9 mouse cellular contexts compared by ENCODE assay signal in genomic region chr1:120964179-120964517, GRCm38 (mm10).
DNase-seq lines count a peak whose midpoint lies in the region; ATAC-seq and TF ChIP-seq lines count a peak whose summit lies in the region.
"Had no signal": no experiment of that assay in that cellular context is flagged by ENCODE, and none has a peak within 500 bp of the region (broad histone marks: within the 10 kb centered on the region; RNA-seq: fewer than 3 reads in every experiment).

No protein-coding gene starts in this region.

- DNase-seq in lung, postnatal 36 days = no peak
- DNase-seq in forebrain, postnatal 0 days = no peak
- no peak for DNase-seq in limb, embryonic 14.5 days (ENCODE audit: low spot score)
- no peak for DNase-seq in stomach, postnatal 0 days (ENCODE audit: low spot score)
- DNase-seq in cerebellum, adult 11 months = no peak
- no peak for DNase-seq in right cerebral cortex, adult 18-20 months

- no peak for TF ChIP-seq CTCF in forebrain, postnatal 0 days (IDR thresholded peaks at IDR 0.05; ENCODE audit: low read depth)
- TF ChIP-seq CTCF in stomach, postnatal 0 days (IDR thresholded peaks at IDR 0.05; ENCODE audit: low read depth) = no peak

- no peak overlapping the region for H3K9ac ChIP-seq in lung, embryonic 15.5 days
- no peak overlapping the region for H3K9ac ChIP-seq in forebrain, postnatal 0 days
- 0 out of 2 replicates have a peak overlapping the region, but pooled peaks have one; percentile 35 for H3K9ac ChIP-seq in limb, embryonic 14.5 days (ENCODE audit: low read depth, low read length, severe bottlenecking)
- H3K9ac ChIP-seq in stomach, postnatal 0 days (ENCODE audit: low read length) = no peak overlapping the region

- no peaks in the 10 kb centered on the region for H3K4me1 ChIP-seq in lung, embryonic 15.5 days
- no peaks in the 10 kb centered on the region for H3K4me1 ChIP-seq in forebrain, postnatal 0 days (ENCODE audit: insufficient read depth)
- no peaks in the 10 kb centered on the region for H3K4me1 ChIP-seq in limb, embryonic 14.5 days (ENCODE audit: control insufficient read depth, insufficient read depth, low read length)
- no peaks in the 10 kb centered on the region for H3K4me1 ChIP-seq in stomach, postnatal 0 days (replicated peaks; ENCODE audit: control insufficient read depth, insufficient read depth)
- H3K4me1 ChIP-seq: megakaryocyte, embryonic 14.5 days had no signal

- no peaks in the 10 kb centered on the region for H3K9me3 ChIP-seq in lung, embryonic 15.5 days
- no peaks in the 10 kb centered on the region for H3K9me3 ChIP-seq in forebrain, postnatal 0 days (ENCODE audit: low read length)
- no peaks in the 10 kb centered on the region for H3K9me3 ChIP-seq in limb, embryonic 14.5 days (ENCODE audit: control insufficient read depth, low read length)
- H3K9me3 ChIP-seq in stomach, postnatal 0 days (ENCODE audit: control insufficient read depth, low read length) = no peaks in the 10 kb centered on the region
- H3K9me3 ChIP-seq: megakaryocyte, embryonic 14.5 days had no signal

- no peaks in the 10 kb centered on the region for H3K27me3 ChIP-seq in lung, embryonic 15.5 days
- 0 out of 2 replicates have a peak, but pooled peaks cover 7% of the 10 kb centered on the region for H3K27me3 ChIP-seq in forebrain, postnatal 0 days (ENCODE audit: insufficient read depth, low read length)
- no peaks in the 10 kb centered on the region for H3K27me3 ChIP-seq in limb, embryonic 14.5 days (ENCODE audit: control insufficient read depth, insufficient read depth, low read length)
- H3K27me3 ChIP-seq in stomach, postnatal 0 days (ENCODE audit: control insufficient read depth, insufficient read depth, low read length) = no peaks in the 10 kb centered on the region
- H3K27me3 ChIP-seq: megakaryocyte, embryonic 14.5 days had no signal

- WGBS in lung, embryonic 15.5 days = 34% methylated on average over 17 of the region's 17 CpGs
- WGBS in forebrain, postnatal 0 days = 45% methylated on average over 17 of the region's 17 CpGs
- WGBS in limb, embryonic 14.5 days = 34% methylated on average over 17 of the region's 17 CpGs
- 37% methylated on average over 17 of the region's 17 CpGs for WGBS in stomach, postnatal 0 days

- H3K36me3 ChIP-seq in lung, embryonic 15.5 days = no peaks in the 10 kb centered on the region
- H3K36me3 ChIP-seq in forebrain, postnatal 0 days (ENCODE audit: insufficient read depth) = no peaks in the 10 kb centered on the region
- H3K36me3 ChIP-seq in limb, embryonic 14.5 days (ENCODE audit: control insufficient read depth, insufficient read depth, low read length) = no peaks in the 10 kb centered on the region
- H3K36me3 ChIP-seq in stomach, postnatal 0 days (ENCODE audit: control insufficient read depth, insufficient read depth, low read length) = no peaks in the 10 kb centered on the region

- peak overlapping the region; percentile 50 for H3K4me2 ChIP-seq in lung, embryonic 15.5 days
- H3K4me2 ChIP-seq in forebrain, postnatal 0 days (ENCODE audit: low read depth) = peak overlapping the region; percentile 42
- peak overlapping the region; percentile 53 for H3K4me2 ChIP-seq in limb, embryonic 14.5 days (replicated peaks; ENCODE audit: low read depth, low read length, severe bottlenecking)
- H3K4me2 ChIP-seq in stomach, postnatal 0 days (replicated peaks; ENCODE audit: low read depth) = peak overlapping the region; percentile 48

- TF ChIP-seq POLR2A in limb, embryonic 14.5 days (IDR thresholded peaks at IDR 0.05; ENCODE audit: borderline replicate concordance, extremely low read depth, insufficient read depth, insufficient read length) = no peak

- TF ChIP-seq EP300 in stomach, postnatal 0 days (optimal IDR thresholded peaks at IDR 0.05) = no peak

- peak; percentile 55; the same call in 1 of the 2 replicates for ATAC-seq in lung, embryonic 15.5 days (ENCODE audit: borderline replicate concordance, extremely low read depth, low FRiP score, low TSS enrichment)
- no peak for ATAC-seq in forebrain, postnatal 0 days
- peak; percentile 6; the same call in 1 of the 2 replicates for ATAC-seq in limb, embryonic 14.5 days (ENCODE audit: low FRiP score, low read depth)
- no peak for ATAC-seq in stomach, postnatal 0 days (ENCODE audit: low FRiP score, low TSS enrichment)
- ATAC-seq: Patski had no signal

- H3K4me3 ChIP-seq in lung, embryonic 15.5 days = peak overlapping the region; percentile 24
- H3K4me3 ChIP-seq in forebrain, postnatal 0 days (ENCODE audit: low read depth, low read length) = peak overlapping the region; percentile 24
- H3K4me3 ChIP-seq in limb, embryonic 14.5 days (replicated peaks; ENCODE audit: low read length) = peak overlapping the region; percentile 33
- H3K4me3 ChIP-seq in stomach, postnatal 0 days (ENCODE audit: low read depth, low read length) = peak overlapping the region; percentile 20
- H3K4me3 ChIP-seq: megakaryocyte, embryonic 14.5 days had no signal

- no peak overlapping the region for H3K27ac ChIP-seq in lung, embryonic 15.5 days
- H3K27ac ChIP-seq in forebrain, postnatal 0 days (ENCODE audit: low read depth, low read length) = no peak overlapping the region
- no peak overlapping the region for H3K27ac ChIP-seq in limb, embryonic 14.5 days (replicated peaks; ENCODE audit: low read depth, low read length)
- H3K27ac ChIP-seq in stomach, postnatal 0 days (replicated peaks) = no peak overlapping the region

Comparison
In these comparisons a context has a peak if more than half of its experiments do, and no peak if none do; other contexts are left out.
1. ATAC-seq: peak in lung, embryonic 15.5 days (single experiment) and limb, embryonic 14.5 days (single experiment); none in forebrain, postnatal 0 days (single experiment) and stomach, postnatal 0 days (single experiment).
2. Peak in every context shown above with its lines, with median percentiles within 50 percentile points of each other: H3K4me2 ChIP-seq and H3K4me3 ChIP-seq.